In the genomic region with DNA sequence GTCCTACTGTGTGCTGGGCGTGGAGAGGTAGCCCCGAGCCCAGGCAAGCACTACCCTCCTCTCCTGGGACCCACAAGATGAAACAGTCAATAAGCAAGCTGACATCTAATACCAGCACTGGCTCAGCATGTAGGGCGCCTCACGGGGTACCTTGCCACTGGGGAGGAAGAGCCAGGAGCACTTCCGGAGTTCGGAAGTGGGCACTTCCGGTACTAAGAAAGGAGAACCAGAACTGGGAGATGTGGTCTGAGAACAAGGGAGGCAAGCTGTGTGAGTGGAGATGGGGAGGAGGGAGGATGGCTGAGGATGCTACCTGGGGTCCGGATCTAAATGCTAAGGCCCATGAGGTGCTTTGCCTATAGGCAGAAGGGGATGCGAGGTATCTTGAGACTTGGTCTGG, we compare ENCODE assay signal across 9 mouse cellular contexts.
A peak's percentile ranks its signal among the peaks of the same experiment; 100 is the strongest.
DNase-seq lines count a peak whose midpoint lies in the region; ATAC-seq and TF ChIP-seq lines count a peak whose summit lies in the region.
"Had no signal": no experiment of that assay in that cellular context is flagged by ENCODE, and none has a peak within 500 bp of the region (broad histone marks: within the 10 kb centered on the region; RNA-seq: fewer than 3 reads in every experiment).

No protein-coding gene starts in this region.

- TF ChIP-seq CTCF in small intestine, adult 2 months (IDR thresholded peaks at IDR 0.05; ENCODE audit: extremely low read depth, insufficient read length, insufficient replicate concordance, low read depth, low read length), result no peak

- peaks cover 72% of the 10 kb centered on the region for H3K27me3 ChIP-seq in heart, embryonic 15.5 days
- H3K27me3 ChIP-seq in small intestine, adult 2 months (ENCODE audit: control insufficient read depth, insufficient read depth, low read length), result no peaks in the 10 kb centered on the region

- 0 out of 2 replicates have a peak overlapping the region, but pooled peaks have one; percentile 61 for H3K4me2 ChIP-seq in heart, embryonic 15.5 days

- no peaks in the 10 kb centered on the region for H3K36me3 ChIP-seq in heart, embryonic 15.5 days
- no peaks in the 10 kb centered on the region for H3K36me3 ChIP-seq in small intestine, adult 2 months (ENCODE audit: control insufficient read depth, insufficient read depth, low read length)
- H3K36me3 ChIP-seq: lung, embryonic 15.5 days had no signal

- no peak overlapping the region for H3K27ac ChIP-seq in heart, embryonic 15.5 days
- no peak overlapping the region for H3K27ac ChIP-seq in small intestine, adult 2 months (ENCODE audit: insufficient read depth, low read depth, low read length)
- H3K27ac ChIP-seq: lung, embryonic 15.5 days had no signal

- TF ChIP-seq POLR2A in small intestine, adult 2 months (IDR thresholded peaks at IDR 0.05; ENCODE audit: low read depth, low read length), result 0 out of 2 replicates have a peak, but pooled peaks have one; percentile 27

- H3K9ac ChIP-seq in heart, embryonic 15.5 days, result no peak overlapping the region

- WGBS in heart, embryonic 15.5 days, result 58% methylated on average over 9 of the region's 9 CpGs
- 72% methylated on average over 9 of the region's 9 CpGs for WGBS in small intestine, adult 2 months

- no peak for DNase-seq in heart, adult 9 months (ENCODE audit: low spot score in 2 of 2)
- peak; percentile 59 for DNase-seq in CD4-positive helper T cell, adult 2 months (ENCODE audit: low read depth, low spot score)
- DNase-seq in induced T-regulatory cell, adult 2 months (ENCODE audit: low read depth), result peak; percentile 71
- DNase-seq in kidney, adult 18-20 months, result no peak
- DNase-seq in frontal cortex, postnatal 14 days (ENCODE audit: low spot score in 2 of 2), result no peak

- peaks cover 12% of the 10 kb centered on the region for H3K4me1 ChIP-seq in heart, embryonic 15.5 days (replicated peaks)
- H3K4me1 ChIP-seq in small intestine, adult 2 months (ENCODE audit: control insufficient read depth, insufficient read depth, insufficient read length, low read length), result peaks cover 2% of the 10 kb centered on the region; the same call in 1 of the 2 replicates
- H3K4me1 ChIP-seq: lung, embryonic 15.5 days had no signal

- H3K4me3 ChIP-seq in heart, embryonic 15.5 days, result no peak overlapping the region
- no peak overlapping the region for H3K4me3 ChIP-seq in small intestine, adult 2 months (ENCODE audit: low read depth, low read length)

- H3K9me3 ChIP-seq in heart, embryonic 15.5 days (replicated peaks), result no peaks in the 10 kb centered on the region
- H3K9me3 ChIP-seq: lung, embryonic 15.5 days had no signal

- ATAC-seq in heart, embryonic 15.5 days (replicated peaks; ENCODE audit: insufficient number of reproducible peaks, insufficient read depth, low FRiP score, low read depth), result no peak
- ATAC-seq in cerebellum, adult (ENCODE audit: insufficient number of reproducible peaks, low FRiP score, low TSS enrichment), result no peak

Comparison
In these comparisons a context has a peak if more than half of its experiments do, and no peak if none do; other contexts are left out.
1. DNase-seq: peak in CD4-positive helper T cell, adult 2 months (single experiment) and induced T-regulatory cell, adult 2 months (single experiment); none in heart, adult 9 months (0 of 2), kidney, adult 18-20 months (single experiment) and frontal cortex, postnatal 14 days (0 of 2).